Mouse (Mus musculus) liver, embryonic 14 days (tissue): ENCODE measurements around the gene Duoxa1. TPM values are rescaled to one million over a fixed set of nuclear protein-coding genes. Genes with fewer than 3 reads are reported as not detected.

Experiments used
- polyA plus RNA-seq: library from polyadenylated mRNA; depleted of rRNA; stranded (reverse); fragments of >200 nt; gene quantifications from 2 replicates; pipeline ENCODE4 v1.2.3, GENCODE M21; 2012; rRNA removed

Gene Duoxa1
- 0.05 TPM in 1 of 2 replicates, not detected in the other for polyA plus RNA-seq

GRCm38 (mm10) chr2:122313536-122313935 lies at the start of gene Duoxa1:
Gene Duoxa1, minus strand, starts transcription at chr2:122313730.

GRCm38 (mm10) chr2:122315372-122315771 lies 1.8 kb upstream of the Duoxa1 start, which contains the start of gene Duox1:
Gene Duox1, plus strand, starts transcription at chr2:122315672.

GRCm38 (mm10) chr2:122298596-122299490 lies 14.7 kb downstream of the Duoxa1 start, which contains the start of gene Duoxa2:
Gene Duoxa2, plus strand, starts transcription at chr2:122298900.

GRCm38 (mm10) chr2:122298096-122298499 lies 15.4 kb downstream of the Duoxa1 start, which contains the start of gene Duox2:
Gene Duox2, minus strand, starts transcription at chr2:122298449.

Other genes starting within 250 kb of the Duoxa1 start
- 2.2 and 2.7 TPM in 2 replicates for gene Spg11, start 195.3 kb downstream of the Duoxa1 start, polyA plus RNA-seq
- 171 and 189 TPM in 2 replicates for gene B2m, start 166.0 kb downstream of the Duoxa1 start, polyA plus RNA-seq
- 0.03 and 0.06 TPM in 2 replicates for gene Trim69, start 153.0 kb downstream of the Duoxa1 start, polyA plus RNA-seq
- 0.05 and 0.06 TPM in 2 replicates for gene Patl2, start 127.5 kb downstream of the Duoxa1 start, polyA plus RNA-seq
- not detected in 2 replicates for gene Terb2, start 127.5 kb downstream of the Duoxa1 start, polyA plus RNA-seq
- 64.0 and 75.9 TPM in 2 replicates for gene Sord, start 79.0 kb downstream of the Duoxa1 start, polyA plus RNA-seq
- gene Duox2, start 15.3 kb downstream of the Duoxa1 start, polyA plus RNA-seq: not detected in 2 replicates
- not detected in 2 replicates for gene Duoxa2, start 14.8 kb downstream of the Duoxa1 start, polyA plus RNA-seq
- not detected in 2 replicates for gene Duox1, start 1.9 kb upstream of the Duoxa1 start, polyA plus RNA-seq
- gene Shf, start 55.4 kb upstream of the Duoxa1 start, polyA plus RNA-seq: 5.5 and 6.2 TPM in 2 replicates
- 0.27 and 0.61 TPM in 2 replicates for gene Slc28a2, start 112.7 kb upstream of the Duoxa1 start, polyA plus RNA-seq
- not detected in 2 replicates for gene Gm14085, start 171.2 kb upstream of the Duoxa1 start, polyA plus RNA-seq